In the genomic region with DNA sequence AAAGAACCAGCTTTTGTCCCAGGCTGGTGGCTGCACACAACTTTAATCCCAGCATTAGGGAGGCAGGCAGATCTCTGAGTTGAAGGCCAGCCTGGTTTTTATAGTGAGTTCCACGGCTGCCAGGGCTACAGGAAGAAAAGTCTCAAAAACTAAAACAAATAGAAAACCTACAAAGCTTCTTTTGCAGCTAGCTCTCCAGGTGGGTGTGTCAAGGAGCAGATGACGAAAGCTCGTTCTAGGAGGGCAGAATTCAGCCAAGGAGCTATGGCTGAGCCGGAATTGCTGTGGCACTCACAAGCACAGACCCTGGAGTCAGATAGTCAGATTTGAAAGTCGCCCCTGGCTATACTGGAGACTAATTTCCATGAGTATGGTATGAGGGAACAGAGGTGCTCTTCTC, we compare ENCODE assay signal across 10 mouse cellular contexts. TPM values are rescaled to one million over a fixed set of nuclear protein-coding genes. Genes with fewer than 3 reads are reported as not detected.
DNase-seq lines count a peak whose midpoint lies in the region; ATAC-seq and TF ChIP-seq lines count a peak whose summit lies in the region.
"Had no signal": no experiment of that assay in that cellular context is flagged by ENCODE, and none has a peak within 500 bp of the region (broad histone marks: within the 10 kb centered on the region; RNA-seq: fewer than 3 reads in every experiment).

No protein-coding gene starts in this region.

- intact Hi-C loops in heart, postnatal 25 days (cut with DNase I): loop anchor here (10.0 kb wide), 1 partner anchor 928 kb away; a partner anchor contains a TSS

- WGBS in intestine, embryonic 15.5 days: 57% methylated on average over 5 of the region's 5 CpGs
- 76% methylated on average over 5 of the region's 5 CpGs for WGBS in hindbrain, embryonic 14.5 days

- H3K27ac ChIP-seq in intestine, embryonic 15.5 days: peak overlapping the region; percentile 88
- no peak overlapping the region for H3K27ac ChIP-seq in hindbrain, embryonic 14.5 days

- H3K27me3 ChIP-seq in E14TG2a.4 (ENCODE audit: insufficient read depth, low read length): no peaks in the 10 kb centered on the region
- no peaks in the 10 kb centered on the region for H3K27me3 ChIP-seq in intestine, embryonic 15.5 days (replicated peaks)
- H3K27me3 ChIP-seq in hindbrain, embryonic 14.5 days (ENCODE audit: control insufficient read depth, insufficient read depth, low read length): no peaks in the 10 kb centered on the region

- DNase-seq in heart, adult 11 months: peak; percentile 89
- no peak for DNase-seq in heart, postnatal 25 days (ENCODE audit: low spot score)
- peak; percentile 78 to 79 for DNase-seq in lung, adult 18-20 months
- no peak for DNase-seq in right cerebral cortex, postnatal 25 days
- DNase-seq in gastrocnemius, adult 18-20 months (ENCODE audit: low spot score): no peak
- DNase-seq in hindbrain, embryonic 14.5 days (ENCODE audit: low spot score): no peak
- DNase-seq: B cell, adult 2 months; gastrocnemius, postnatal 10 days had no signal

- peaks cover 54% of the 10 kb centered on the region for H3K4me1 ChIP-seq in E14TG2a.4 (replicated peaks; ENCODE audit: low read depth, low read length)
- peaks cover 23% of the 10 kb centered on the region for H3K4me1 ChIP-seq in intestine, embryonic 15.5 days (replicated peaks)
- H3K4me1 ChIP-seq in hindbrain, embryonic 14.5 days (replicated peaks; ENCODE audit: control insufficient read depth, insufficient read depth, low read length): peaks cover 28% of the 10 kb centered on the region

- TF ChIP-seq CTCF in E14TG2a.4 (conservative IDR thresholded peaks at IDR 0.05; ENCODE audit: low read length): no peak

- H3K9ac ChIP-seq in intestine, embryonic 15.5 days: no peak overlapping the region
- H3K9ac ChIP-seq in hindbrain, embryonic 14.5 days: no peak overlapping the region

- ATAC-seq in intestine, embryonic 15.5 days: no peak
- no peak for ATAC-seq in hindbrain, embryonic 14.5 days (ENCODE audit: low FRiP score)

- H3K36me3 ChIP-seq in E14TG2a.4 (ENCODE audit: insufficient read depth, low read length): peaks cover 23% of the 10 kb centered on the region
- H3K36me3 ChIP-seq in intestine, embryonic 15.5 days: no peaks in the 10 kb centered on the region
- 0 out of 2 replicates have a peak, but pooled peaks cover under 1% of the 10 kb centered on the region for H3K36me3 ChIP-seq in hindbrain, embryonic 14.5 days (replicated peaks; ENCODE audit: control insufficient read depth, insufficient read depth)

- no peaks in the 10 kb centered on the region for H3K9me3 ChIP-seq in E14TG2a.4 (ENCODE audit: low read length)
- H3K9me3 ChIP-seq in intestine, embryonic 15.5 days: no peaks in the 10 kb centered on the region
- H3K9me3 ChIP-seq in hindbrain, embryonic 14.5 days (ENCODE audit: control insufficient read depth, low read length): no peaks in the 10 kb centered on the region

- H3K4me2 ChIP-seq in intestine, embryonic 15.5 days (replicated peaks): peak overlapping the region; percentile 63
- no peak overlapping the region for H3K4me2 ChIP-seq in hindbrain, embryonic 14.5 days (replicated peaks)

- H3K4me3 ChIP-seq in E14TG2a.4 (replicated peaks; ENCODE audit: low read length): peak overlapping the region; percentile 88
- H3K4me3 ChIP-seq in intestine, embryonic 15.5 days (replicated peaks): no peak overlapping the region
- no peak overlapping the region for H3K4me3 ChIP-seq in hindbrain, embryonic 14.5 days (replicated peaks; ENCODE audit: low read length)

RNA-seq across cellular contexts. Expression of a gene that starts 1.2 kb away (rescaled TPM):
- 10 to 100 TPM; 28.3 to 33.9 TPM for total RNA-seq in heart, postnatal 25 days (2021)
- 199 and 202 TPM in 2 replicates for polyA plus RNA-seq in intestine, embryonic 15.5 days (2015; fragmentation: Nextera tagmentation; extraction: Ambion mirVana)
- total RNA-seq in gastrocnemius, adult 18-20 months (2021): 10 to 100 TPM; 15.3 to 15.4 TPM
- 93.6 and 112 TPM in 2 replicates for polyA plus RNA-seq in hindbrain, embryonic 14.5 days (2014; fragmentation: Nextera tagmentation; extraction: Ambion mirVana)

RNA-seq across cellular contexts. Expression of a gene that starts 2.6 kb away (rescaled TPM):
- 10 to 100 TPM in 1 of 2 experiments, 1 to 10 TPM in 1; 8.3 to 11.5 TPM for total RNA-seq in heart, postnatal 25 days (2021)
- polyA plus RNA-seq in intestine, embryonic 15.5 days (2015; fragmentation: Nextera tagmentation; extraction: Ambion mirVana): 0.40 and 0.49 TPM in 2 replicates
- total RNA-seq in gastrocnemius, adult 18-20 months (2021): 1 to 10 TPM; 3.7 to 4.9 TPM
- 0.43 and 0.78 TPM in 2 replicates for polyA plus RNA-seq in hindbrain, embryonic 14.5 days (2014; fragmentation: Nextera tagmentation; extraction: Ambion mirVana)

RNA-seq across cellular contexts. Expression of a gene that starts 20.6 kb away (rescaled TPM):
- 1 to 10 TPM in 1 of 2 experiments, under 1 TPM in 1; 0.62 to 2.0 TPM for total RNA-seq in heart, postnatal 25 days (2021)
- polyA plus RNA-seq in intestine, embryonic 15.5 days (2015; fragmentation: Nextera tagmentation; extraction: Ambion mirVana): 0.82 and 1.3 TPM in 2 replicates
- under 1 TPM in 1 of 2 experiments, not detected in 1; 0.05 TPM for total RNA-seq in gastrocnemius, adult 18-20 months (2021)
- 1.4 and 2.0 TPM in 2 replicates for polyA plus RNA-seq in hindbrain, embryonic 14.5 days (2014; fragmentation: Nextera tagmentation; extraction: Ambion mirVana)

RNA-seq across cellular contexts. Expression of a gene that starts 21.2 kb away (rescaled TPM):
- total RNA-seq in heart, postnatal 25 days (2021): 10 to 100 TPM; 57.0 to 63.3 TPM
- 85.1 and 92.7 TPM in 2 replicates for polyA plus RNA-seq in intestine, embryonic 15.5 days (2015; fragmentation: Nextera tagmentation; extraction: Ambion mirVana)
- total RNA-seq in gastrocnemius, adult 18-20 months (2021): 10 to 100 TPM; 52.4 to 52.7 TPM
- polyA plus RNA-seq in hindbrain, embryonic 14.5 days (2014; fragmentation: Nextera tagmentation; extraction: Ambion mirVana): 74.7 and 77.5 TPM in 2 replicates

RNA-seq across cellular contexts. Expression of a gene that starts 25.3 kb away (rescaled TPM):
- not detected for total RNA-seq in heart, postnatal 25 days (2021)
- polyA plus RNA-seq in intestine, embryonic 15.5 days (2015; fragmentation: Nextera tagmentation; extraction: Ambion mirVana): 72.4 and 75.1 TPM in 2 replicates
- not detected for total RNA-seq in gastrocnemius, adult 18-20 months (2021)
- 0.05 TPM in 2 replicates for polyA plus RNA-seq in hindbrain, embryonic 14.5 days (2014; fragmentation: Nextera tagmentation; extraction: Ambion mirVana)
- total RNA-seq: gastrocnemius, postnatal 10 days had no signal

Comparison
In these comparisons a context has a peak if more than half of its experiments do, and no peak if none do; other contexts are left out.
1. DNase-seq: peak in heart, adult 11 months (single experiment) and lung, adult 18-20 months (2 of 2); none in heart, postnatal 25 days (single experiment), right cerebral cortex, postnatal 25 days (single experiment), gastrocnemius, adult 18-20 months (single experiment) and hindbrain, embryonic 14.5 days (single experiment).